Mouse (Mus musculus): ENCODE data around the gene Luzp1.
A peak's percentile ranks its signal among the peaks of the same experiment; 100 is the strongest.

Luzp1 gene

DNA sequence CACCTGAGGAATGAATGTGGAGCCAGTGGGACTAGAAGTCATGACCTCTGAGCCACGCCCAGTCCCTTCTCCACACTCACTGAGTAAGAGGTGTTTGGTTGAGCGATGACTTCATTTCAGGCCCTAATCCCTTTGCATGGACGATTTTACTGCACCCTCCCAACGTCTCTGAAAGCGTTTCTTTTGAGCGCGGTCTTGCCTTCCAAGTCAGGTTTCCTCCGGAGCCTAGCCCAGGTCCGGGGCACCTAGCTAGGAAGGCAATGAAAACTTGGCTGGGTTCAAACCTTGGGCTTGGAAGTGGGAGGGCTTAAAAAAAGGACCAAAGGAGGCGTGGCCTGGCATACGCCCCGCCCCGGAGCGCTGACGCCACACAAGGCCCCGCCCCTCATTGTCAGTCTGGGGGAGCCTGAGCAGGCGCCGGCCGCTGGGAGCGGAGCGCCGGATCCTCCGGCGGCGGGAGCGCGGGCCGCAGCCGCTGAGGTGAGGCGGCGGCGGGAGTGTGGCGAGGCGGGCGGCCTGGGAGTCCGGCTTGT lies at the start of gene Luzp1:
Luzp1 (plus strand) TSS at position 391 of the 533 bp plus-strand sequence.
- DNase-seq: peak; percentile 95 to 96

DNA sequence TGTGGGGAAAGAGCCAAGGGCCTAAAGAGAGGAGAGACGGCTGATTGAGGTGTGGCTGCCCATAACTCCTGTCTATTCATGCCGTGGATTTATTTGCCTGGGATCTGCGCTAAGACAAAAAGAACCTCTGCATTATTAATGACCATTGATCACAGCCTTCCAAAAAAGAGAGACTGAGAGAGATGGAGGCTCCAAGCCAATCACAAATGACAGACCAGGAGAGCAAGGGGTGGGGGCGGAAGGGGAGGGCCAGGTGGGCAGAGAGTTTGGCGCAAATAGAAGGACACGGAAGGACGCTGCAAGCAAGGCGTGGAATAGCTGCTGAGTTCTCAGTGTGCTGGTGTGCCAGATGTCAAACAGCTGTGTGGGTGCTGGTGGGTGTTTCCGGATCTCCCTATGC lies 46.3 kb upstream of the Luzp1 start, which contains the start of gene Htr1d:
Htr1d (plus strand) TSS at position 301 of the 400 bp plus-strand sequence.
- no peak for DNase-seq

DNA sequence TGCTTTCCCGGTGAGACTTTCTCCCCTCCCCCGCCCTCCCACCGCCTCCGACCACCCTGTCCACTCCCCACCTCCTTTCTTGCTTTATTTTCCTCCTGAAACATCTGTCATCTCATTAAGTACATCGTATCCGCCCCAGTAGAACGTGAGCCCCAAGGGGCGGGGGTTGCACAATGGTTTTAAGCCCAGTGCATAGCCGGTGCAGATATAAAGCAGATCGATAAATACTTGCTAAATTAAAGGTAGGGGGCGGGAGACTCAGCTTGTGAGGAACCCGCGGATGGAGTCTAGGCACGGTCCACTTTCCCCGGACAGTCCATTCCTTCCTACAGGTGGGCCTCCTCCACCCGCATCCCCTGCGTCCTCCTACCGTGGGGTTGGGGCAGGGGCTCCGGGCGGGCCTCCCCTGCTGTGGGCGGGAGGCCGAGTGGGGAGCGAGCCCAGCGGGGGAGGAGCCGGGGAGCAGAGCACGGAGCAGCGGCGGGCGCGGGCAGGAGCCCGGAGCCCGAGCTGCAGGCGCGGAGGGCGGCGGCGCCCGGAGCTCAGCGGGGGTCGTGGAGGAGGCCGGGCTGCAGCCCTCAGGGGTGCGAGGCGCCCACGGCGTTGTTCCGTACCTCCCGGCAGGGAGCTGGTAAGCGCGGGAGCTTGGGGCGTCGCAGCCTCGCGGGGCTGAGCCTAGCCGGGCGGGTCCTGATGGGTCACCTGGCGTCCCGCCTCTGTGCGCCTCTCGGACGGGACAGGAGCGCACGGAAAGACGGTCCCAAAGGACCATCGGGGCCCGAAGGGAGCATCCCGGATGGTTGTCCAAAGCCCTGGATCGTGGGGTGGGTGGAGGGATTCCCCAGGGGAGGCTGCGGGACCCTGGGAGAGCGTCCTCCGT lies 45.2 kb upstream of the Luzp1 start:
- DNase-seq: peak in 1 of 2 experiments; percentile 21

DNA sequence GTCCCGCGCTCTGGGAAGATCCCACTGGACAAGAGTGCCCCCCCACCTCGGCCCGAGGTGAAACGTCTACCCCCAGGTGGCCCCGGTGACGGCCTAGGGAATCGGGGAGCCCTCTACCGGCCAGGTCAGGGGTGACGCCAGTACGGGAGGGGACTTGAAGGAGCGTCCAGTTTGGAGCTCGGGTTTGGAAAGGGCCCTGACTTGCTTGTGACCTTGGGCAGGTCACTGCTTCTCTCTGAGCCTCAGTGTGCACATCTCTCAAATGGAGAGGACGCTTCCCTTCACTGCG lies 44.6 kb upstream of the Luzp1 start:
- DNase-seq: peak in 1 of 2 experiments; percentile 63

DNA sequence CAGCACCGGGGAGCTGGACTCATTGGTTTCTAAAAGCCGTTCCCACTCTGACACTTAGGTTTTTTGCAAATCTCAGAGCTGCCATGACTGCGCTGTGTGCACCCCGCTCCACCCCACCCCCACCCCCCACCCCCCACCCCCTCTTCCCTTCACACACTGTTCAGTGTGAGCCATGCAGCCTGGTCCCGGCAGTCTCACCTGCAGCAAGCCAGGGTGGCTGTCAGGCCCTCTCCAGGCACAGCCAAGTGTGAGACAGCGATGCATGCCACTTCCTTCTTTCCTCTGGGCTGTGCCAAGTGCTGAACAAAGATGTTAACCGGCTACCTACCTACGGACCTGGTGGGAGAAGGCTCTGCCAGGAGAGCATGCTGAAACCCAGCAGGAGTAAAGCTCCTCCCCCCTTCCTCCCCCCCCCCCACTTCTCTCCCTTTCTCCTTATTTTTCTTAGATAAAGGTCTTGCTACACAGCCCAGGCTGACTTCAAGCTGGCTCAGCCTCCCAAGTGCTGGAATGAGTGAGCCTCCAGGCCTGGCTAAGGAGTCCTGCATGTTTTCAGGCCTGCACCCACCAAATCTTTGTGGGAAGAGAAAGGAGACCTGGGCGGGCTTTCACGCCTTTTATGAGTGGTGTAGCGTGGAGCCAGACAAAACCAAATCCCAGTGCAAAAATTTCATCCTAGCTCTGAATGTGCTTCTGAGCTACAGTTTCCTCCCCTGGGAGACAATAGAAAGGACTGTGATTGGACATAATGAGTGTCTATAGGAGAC lies 38.8 kb upstream of the Luzp1 start:
- DNase-seq: no peak

DNA sequence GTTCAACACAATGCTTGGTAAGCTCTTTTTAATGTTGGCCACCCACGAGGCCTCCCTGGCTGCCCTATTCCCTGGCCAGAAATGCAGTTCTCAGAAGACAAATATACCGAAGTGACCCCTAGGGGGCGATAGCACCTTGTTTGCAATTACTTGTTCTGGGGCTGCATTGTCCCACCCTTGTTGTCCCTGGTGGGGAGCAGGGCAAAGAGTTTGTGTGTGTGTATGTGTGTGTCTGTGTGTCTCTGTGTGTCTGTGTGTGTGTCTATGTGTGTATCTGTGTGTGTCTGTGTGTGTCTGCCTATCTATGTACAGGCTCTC lies 38.2 kb upstream of the Luzp1 start:
- DNase-seq: peak; percentile 67 to 82

DNA sequence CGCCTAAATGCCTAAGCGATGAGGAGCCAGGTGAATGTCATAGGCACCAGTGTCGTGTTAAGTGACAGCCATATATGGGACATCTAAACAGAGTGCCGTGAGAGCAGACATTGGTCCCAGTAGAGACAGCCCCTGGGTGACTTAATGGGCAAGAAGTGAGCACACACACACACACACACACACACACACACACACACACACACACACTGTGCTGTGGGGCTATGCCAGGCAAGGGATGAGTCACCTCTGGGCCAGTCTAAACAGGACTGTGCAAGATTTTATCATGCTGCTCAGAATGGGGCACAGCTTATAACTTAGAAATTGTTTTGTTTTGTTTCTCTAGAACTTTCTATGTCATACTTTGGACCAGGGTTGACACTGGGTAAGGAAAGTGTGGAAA lies 35.5 kb upstream of the Luzp1 start:
- DNase-seq: no peak

DNA sequence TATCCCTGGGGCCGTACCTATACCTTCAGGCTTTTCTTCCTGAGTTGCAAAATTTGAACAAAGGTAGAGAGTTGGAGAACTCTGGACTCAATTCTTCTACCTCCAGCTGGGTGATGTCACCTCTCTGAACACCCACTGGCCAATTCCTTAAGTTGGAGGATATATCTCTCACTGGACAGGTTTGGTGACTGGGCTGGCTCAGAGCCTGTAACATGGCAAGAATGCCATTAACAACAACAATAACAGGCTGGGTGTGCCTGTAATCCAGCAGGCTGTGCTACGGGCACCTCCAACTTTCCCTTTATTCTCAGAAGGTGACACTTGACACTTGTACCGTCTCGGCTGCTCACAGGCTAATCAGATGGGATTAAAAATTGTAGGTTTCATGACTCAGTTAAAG lies 30.5 kb upstream of the Luzp1 start:
- DNase-seq: no peak

DNA sequence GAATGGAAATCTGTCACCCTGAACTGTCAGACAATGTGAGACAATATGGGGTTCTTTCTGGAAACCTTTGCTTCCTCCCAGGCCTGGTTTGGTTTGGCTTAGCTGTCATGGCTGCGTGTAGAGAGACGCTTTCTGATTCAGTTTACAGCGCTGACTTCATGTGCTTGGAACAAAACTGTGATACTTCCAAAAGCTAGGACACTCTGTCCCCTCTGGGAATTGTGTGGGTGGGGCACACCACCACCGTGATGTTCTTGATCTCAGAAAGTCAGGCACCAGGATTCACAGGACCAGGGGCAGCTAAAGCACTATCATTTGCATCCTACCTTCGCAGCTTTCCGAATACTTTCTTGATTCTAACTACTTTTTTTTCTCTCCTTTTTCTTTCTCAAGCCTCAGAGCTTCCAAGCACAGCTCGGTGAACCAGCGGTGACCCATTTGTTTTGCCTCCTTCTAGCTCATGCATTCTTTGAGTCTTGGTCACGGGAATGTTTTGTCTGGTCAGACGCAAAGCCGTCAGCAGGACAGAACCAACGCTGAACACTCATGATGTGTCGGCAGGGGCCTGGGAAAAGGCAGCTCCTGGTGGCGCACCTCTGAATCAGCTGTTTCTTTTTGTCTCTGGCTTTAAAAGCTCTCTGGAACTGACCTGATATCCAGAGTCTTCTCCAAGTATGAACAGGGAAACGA lies 28.1 kb upstream of the Luzp1 start:
- DNase-seq: no peak

DNA sequence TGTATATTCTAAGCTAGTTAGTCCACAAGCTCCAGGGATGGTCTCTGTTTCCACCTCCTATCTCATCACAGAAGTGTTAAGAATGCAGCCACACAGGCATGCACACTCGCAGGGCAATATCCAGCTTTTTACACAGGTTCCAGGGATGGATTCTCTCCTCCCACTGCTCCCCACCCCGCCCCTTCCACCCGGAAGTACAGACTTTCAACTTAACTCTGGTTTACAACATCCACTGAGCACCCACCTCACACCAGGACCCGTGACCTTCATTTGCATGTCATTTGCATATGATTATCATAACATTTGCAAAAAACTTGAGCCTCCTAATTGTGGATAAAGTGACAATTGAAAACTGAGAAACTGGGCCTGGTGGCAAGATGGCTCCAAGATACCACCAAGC lies 25.0 kb upstream of the Luzp1 start:
- DNase-seq: no peak

DNA sequence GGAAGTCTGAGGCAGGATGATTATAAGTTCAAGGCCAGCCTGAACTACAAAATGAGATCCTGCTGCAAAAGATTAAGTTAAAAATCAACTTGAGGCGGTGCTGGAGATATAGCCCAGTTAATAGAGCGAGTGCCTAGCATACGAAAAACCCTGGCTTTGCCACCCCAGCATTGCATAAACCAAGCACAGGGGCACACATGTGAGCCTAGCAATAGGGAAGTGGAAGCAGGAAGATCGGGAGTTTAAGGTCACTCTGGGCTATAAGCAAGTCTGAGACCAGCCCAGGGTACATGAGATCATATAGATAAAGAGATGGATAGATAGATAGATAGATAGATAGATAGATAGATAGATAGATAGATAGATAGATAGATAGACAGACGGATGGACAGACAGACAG lies 19.8 kb upstream of the Luzp1 start:
- DNase-seq: no peak

DNA sequence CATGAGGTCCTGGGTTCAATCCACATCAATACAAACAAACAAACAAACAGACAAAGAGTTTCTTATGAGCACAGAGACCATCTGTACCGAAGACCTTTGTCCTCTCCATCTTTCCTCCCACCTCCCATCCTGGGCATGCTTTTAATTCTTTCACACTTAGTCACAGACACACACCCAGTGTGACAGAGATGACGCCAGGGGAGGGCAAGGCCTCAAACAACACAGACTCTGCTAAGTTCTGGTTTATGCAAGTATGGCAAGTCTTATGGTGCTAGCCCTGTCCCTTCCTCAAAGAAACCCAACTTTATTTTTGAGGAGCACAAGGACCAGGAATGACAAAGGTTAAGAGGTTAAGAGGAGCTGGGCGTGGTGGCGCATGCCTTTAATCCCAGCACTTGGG lies 19.3 kb upstream of the Luzp1 start:
- DNase-seq: no peak

DNA sequence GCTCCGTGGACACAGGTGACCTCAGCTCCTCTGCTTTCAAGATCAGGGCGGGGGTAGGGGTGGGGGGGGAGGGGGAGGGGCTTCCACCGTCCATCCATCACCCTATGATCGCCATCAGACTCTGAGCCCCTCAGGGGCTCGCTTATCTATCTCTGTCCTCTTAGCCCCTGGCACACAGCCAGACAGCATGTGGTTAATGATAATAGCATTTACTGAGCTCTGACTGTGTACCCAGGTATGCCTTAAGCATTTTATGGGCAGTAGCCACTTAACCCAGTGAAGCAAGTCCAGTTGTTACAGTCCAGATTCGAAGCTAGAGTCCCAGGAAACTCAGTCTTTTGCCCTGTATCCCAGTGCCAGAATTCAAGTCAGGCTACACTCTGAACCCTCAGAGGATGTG lies 18.0 kb upstream of the Luzp1 start:
- peak; percentile 55 to 65 for DNase-seq

DNA sequence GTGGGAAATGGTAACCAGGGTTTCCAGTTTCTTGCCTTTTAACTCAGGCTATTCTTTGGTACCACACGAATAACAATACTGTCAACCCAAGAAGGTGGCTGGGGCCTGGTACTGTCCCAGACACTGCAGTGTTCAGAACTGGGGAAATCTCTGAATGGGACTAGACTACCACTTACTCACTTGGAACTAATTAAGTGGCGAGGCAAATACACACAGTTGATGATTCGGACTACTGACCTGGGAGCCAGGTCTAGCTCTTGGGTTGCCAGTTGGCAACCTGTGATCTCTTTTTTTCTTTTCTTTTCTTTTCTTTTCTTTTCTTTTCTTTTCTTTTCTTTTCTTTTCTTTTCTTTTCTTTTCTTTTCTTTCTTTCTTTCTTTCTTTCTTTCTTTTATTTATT lies 17.3 kb upstream of the Luzp1 start:
- DNase-seq: peak; percentile 28 to 30

DNA sequence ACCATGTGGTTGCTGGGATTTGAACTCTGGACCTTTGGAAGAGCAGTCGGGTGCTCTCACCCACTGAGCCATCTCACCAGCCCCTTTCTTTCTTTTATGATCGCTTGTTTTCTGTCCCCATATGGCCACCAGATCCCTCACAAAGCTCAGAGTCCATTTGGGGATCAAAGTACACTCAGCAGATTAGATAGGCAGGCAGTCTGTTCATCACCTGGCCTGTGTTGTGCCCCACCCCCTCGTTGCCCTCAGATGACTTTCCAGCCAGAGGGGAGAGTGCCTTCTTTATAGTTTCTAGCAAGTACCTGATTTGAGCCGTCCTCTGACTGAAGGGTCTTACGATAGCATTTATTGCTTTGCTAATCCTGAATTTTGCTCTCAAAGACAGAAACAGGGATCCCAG lies 16.8 kb upstream of the Luzp1 start:
- peak; percentile 32 to 60 for DNase-seq

DNA sequence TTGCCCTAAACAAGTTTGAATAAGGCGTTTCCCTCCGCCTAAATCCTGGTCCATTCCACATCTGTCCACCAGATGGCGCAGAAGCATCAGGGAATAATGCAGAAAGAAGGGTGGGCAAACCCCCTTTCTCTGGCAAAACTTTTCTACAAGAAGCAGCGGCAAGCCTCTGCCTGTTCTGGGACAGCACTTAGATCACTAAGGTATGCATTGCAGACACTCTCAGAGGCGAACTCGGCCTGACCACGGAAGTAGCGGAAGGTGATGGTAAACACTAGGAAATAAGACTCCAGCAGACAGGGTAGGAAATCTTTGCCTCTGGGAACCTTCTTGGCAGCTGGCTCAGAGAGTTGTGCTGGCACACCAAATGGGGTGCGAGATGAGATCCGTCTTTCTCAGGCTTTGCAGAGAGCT lies 14.7 kb upstream of the Luzp1 start:
- DNase-seq: peak; percentile 63 to 85

DNA sequence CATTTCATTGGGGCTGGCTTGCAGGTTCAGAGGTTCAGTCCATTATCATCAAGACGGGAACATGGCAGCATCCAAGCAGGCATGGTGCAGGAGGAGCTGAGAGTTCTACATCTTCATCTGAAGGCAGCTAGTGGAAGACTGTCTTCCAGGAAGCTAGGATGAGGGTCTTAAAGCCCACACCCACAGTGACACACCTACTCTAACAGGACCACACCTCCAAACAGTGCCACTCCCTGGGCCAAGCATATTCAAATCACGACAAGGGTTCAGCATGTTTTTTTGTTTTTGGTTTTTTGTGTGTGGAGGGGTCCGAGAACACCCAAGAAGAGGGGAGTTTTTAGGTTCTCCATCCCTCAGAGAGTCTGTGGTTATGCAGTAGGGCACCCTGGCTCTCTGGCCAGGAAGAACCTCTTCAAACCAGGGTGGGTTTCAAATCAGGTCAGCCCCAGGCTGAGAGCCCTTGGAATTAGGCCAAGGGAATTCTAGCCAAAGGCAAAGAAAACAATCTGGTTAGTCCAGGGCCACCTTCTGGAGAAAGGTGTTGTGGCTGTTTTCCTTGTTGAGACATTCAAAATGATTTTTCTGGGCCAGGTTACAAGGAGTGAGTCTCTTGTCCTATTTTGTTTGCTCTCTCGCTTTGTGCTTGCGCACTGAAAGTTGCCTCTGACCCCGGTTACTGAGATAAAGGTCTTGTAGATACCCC lies 12.9 kb upstream of the Luzp1 start:
- no peak for DNase-seq

DNA sequence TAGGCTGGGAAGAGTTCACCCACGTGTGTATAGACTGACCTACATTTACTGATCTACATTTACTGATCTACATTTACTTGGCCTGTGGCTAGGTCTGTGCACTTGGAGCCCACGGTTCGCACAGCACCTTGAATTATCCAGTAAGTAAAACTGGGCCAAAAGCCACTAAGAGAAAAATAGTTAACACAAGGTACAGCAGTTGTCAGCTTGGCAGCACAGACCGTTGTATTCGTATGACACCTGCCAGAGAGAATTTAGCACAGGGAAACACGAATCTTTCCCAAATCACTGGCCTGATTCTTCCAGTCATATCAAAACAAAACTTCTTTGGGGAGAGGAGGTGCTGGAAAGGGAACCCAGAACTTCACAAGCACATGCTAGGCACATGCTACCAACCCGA lies 11.3 kb upstream of the Luzp1 start:
- no peak for DNase-seq

DNA sequence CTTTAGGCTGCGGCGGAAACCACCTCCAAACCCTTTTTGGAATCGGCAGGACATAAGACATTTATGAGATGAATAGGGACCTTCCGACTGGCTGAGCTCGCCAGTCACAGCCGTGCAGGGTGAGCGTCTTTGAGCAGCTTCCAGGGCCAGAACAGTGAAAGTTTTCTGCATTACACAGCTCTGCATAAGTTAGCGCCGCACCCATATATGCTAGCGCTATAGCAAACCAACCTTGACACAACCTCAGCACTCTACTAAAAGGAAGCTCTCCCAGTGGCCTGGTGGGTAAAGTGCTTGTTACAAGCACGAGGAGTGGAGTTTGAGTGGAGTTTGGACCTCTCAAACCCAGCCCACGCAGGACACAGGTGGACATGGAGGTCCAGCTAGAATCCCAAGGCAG lies 10.4 kb upstream of the Luzp1 start:
- no peak for DNase-seq

DNA sequence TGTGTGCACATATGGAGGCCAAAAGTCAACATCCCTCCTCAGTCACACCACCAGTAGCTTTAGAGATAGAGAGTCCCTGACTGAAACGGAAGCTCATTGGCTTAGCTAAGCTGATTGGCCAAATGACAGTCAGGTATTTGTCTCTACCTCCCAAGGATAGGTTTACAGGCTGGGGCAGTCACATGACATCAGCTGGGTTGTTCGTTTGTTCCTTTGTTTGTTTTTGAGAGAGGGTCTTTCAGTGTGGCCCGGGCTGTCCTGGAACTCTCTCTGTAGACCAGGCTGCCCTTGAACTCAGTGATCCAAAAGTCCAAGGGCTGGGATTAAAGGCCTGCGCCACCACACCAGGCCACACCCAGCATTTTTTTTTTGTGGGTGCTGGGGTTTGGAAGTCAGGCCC lies 8.4 kb upstream of the Luzp1 start:
- DNase-seq: no peak

DNA sequence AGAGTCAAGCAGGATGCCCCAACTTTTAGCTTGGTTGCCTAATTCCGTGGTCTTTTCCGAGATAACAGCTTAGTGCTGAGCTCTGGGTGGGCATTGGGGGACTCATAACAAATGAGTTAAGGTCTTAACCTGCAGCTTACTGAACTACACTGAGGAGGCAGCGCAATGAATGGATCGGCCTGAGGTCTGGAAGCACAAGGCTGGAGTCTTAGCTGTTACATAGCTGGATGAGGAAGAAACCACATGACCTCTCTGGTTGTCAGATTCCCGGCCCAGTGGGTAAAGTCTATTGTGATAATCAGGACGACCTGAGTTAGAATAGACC lies 7.8 kb upstream of the Luzp1 start:
- DNase-seq: no peak

DNA sequence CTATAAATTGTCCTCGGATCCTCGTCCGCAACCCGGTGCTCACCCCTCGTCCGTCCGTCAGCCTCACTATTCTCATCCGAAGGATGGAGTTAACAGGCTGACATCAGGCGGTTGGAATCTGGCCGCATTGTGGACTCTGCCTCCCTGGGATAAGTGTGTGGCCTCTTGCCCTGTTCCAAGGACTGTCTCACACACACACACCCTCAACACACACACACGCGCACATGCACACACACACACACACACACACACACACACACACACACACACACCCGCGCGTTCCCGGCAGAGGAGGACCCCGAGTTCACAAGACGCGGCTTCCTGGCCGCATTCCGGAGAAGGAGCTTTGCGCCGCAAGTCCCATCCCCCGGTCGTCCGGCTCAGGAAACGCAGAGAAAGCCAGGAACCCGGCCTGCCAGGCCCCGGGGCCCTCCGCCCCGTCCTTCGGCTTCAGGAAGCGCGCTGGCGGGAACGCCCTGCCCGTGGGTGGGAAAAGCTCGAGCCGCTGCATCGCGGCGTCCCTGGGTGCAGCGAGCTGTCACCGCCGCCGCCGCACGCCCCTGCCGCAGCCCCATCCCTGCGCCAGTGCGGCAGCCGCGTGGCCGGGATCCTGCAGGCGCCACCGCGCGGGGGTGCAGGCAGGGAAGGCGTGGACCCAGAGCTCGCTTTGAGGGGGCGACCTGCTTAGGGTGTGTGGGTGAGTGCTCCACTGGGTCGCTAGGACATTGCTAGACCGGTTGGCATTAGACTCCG lies 7.3 kb upstream of the Luzp1 start, which contains the start of gene 6030445D17Rik:
6030445D17Rik (plus strand) TSS at position 165 of the 753 bp plus-strand sequence.
- peak; percentile 89 to 90 for DNase-seq

Measured in kidney, postnatal 36 days (tissue).